Mouse (Mus musculus) kidney, embryonic 14.5 days (tissue): ENCODE results near the gene Krt15. TPM values are rescaled to one million over a fixed set of nuclear protein-coding genes. Genes with fewer than 3 reads are reported as not detected.

Experiments
- ATAC-seq: fragments of 200-750 bp; cut with Nextera tagmentation; 2 replicates; pipeline ENCODE4 v1.8.0; 2017; ENCODE audit warnings: moderate number of reproducible peaks, mild to moderate bottlenecking, moderate TSS enrichment, moderate library complexity; ENCODE audit not compliant: low FRiP score, low TSS enrichment
- H3K27ac ChIP-seq: fragments of 300-500 bp; sonication (generic); 2 replicates; pipeline ENCODE4 v1.5.1; 2014; ENCODE audit warnings: low read depth, mild to moderate bottlenecking, low read length, moderate library complexity, mixed read lengths
- H3K27me3 ChIP-seq: fragments of 300-500 bp; sonication (generic); 2 replicates; pipeline ENCODE4 v1.6.1; 2014; ENCODE audit warnings: mild to moderate bottlenecking, low read length; ENCODE audit not compliant: control insufficient read depth, insufficient read depth
- H3K36me3 ChIP-seq: fragments of 300-500 bp; sonication (generic); 2 replicates; pipeline ENCODE4 v1.6.1; 2014; ENCODE audit warnings: low read length, mixed read lengths; ENCODE audit not compliant: control insufficient read depth, insufficient read depth
- H3K4me1 ChIP-seq: fragments of 300-500 bp; sonication (generic); 2 replicates; pipeline ENCODE4 v1.6.1; 2014; ENCODE audit warnings: low read length, mixed read lengths; ENCODE audit not compliant: control insufficient read depth, insufficient read depth
- H3K4me2 ChIP-seq: fragments of 300-500 bp; sonication (generic); replicated peaks from 2 replicates; pipeline ENCODE4 v1.6.1; 2014; ENCODE audit warnings: low read depth, mild to moderate bottlenecking, low read length
- H3K4me3 ChIP-seq: fragments of 300-500 bp; sonication (generic); 2 replicates; pipeline ENCODE4 v1.5.1; 2014; ENCODE audit warnings: mild to moderate bottlenecking, low read length
- H3K9ac ChIP-seq: fragments of 300-500 bp; sonication (generic); 2 replicates; pipeline ENCODE4 v1.6.1; 2014; ENCODE audit warnings: low read depth, mild to moderate bottlenecking, low read length, moderate library complexity
- H3K9me3 ChIP-seq: fragments of 300-500 bp; sonication (generic); 2 replicates; pipeline ENCODE4 v1.6.1; 2016; ENCODE audit warnings: low read length; ENCODE audit not compliant: control insufficient read depth
- WGBS: fragments of 180-500 bp; shearing (Covaris S2); extraction: QIAGEN DNeasy Blood & Tissue Kit; methylation state at CpG from one replicate; pipeline ENCODE4 v1.1.7; 2014; 5-methylcytosine and 5-hydroxymethylcytosine counted together
- polyA plus RNA-seq: library from polyadenylated mRNA; unstranded; fragments of >200 nt; fragmentation: Nextera tagmentation; extraction: Ambion mirVana; gene quantifications from 2 replicates; pipeline ENCODE4 v1.2.1, GENCODE M21; 2014

Krt15 gene
- polyA plus RNA-seq, 1 experiment from 2014 or later: 1.2 TPM

GRCm38 (mm10) chr11:100138809-100139208, 3.1 kb upstream of the Krt15 start:
- no peak overlapping the region for H3K4me3 ChIP-seq
- peaks cover 12% of the 10 kb centered on the region; the same call in 1 of the 2 replicates for H3K4me1 ChIP-seq
- WGBS: 52% methylated on average over 7 of the region's 7 CpGs
- H3K9me3 ChIP-seq: no peaks in the 10 kb centered on the region
- H3K27ac ChIP-seq: no peak overlapping the region
- no peaks in the 10 kb centered on the region for H3K36me3 ChIP-seq
- H3K4me2 ChIP-seq: no peak overlapping the region
- H3K9ac ChIP-seq: no peak overlapping the region
- H3K27me3 ChIP-seq: no peaks in the 10 kb centered on the region
- no peak for ATAC-seq

GRCm38 (mm10) chr11:100137693-100138092, 2.0 kb upstream of the Krt15 start:
- Histone ChIP-seq H3K9me3 (no peaks in the 10 kb centered on the region), H3K4me2 (no peak overlapping the region), H3K9ac (no peak overlapping the region), H3K4me1 (peaks cover 12% of the 10 kb centered on the region; the same call in 1 of the 2 replicates), H3K36me3 (no peaks in the 10 kb centered on the region), H3K4me3 (no peak overlapping the region), H3K27me3 (no peaks in the 10 kb centered on the region), H3K27ac (no peak overlapping the region)
- 8% methylated on average over 5 of the region's 5 CpGs for WGBS
- ATAC-seq: peak; percentile 56

GRCm38 (mm10) chr11:100136559-100136958, 831 bp upstream of the Krt15 start:
- no peak overlapping the region for H3K27ac ChIP-seq

GRCm38 (mm10) chr11:100124901-100125300, 10.8 kb downstream of the Krt15 start:
- H3K27ac ChIP-seq: no peak overlapping the region
- no peaks in the 10 kb centered on the region for H3K27me3 ChIP-seq
- no peaks in the 10 kb centered on the region for H3K36me3 ChIP-seq
- ATAC-seq: no peak
- H3K4me1 ChIP-seq: no peaks in the 10 kb centered on the region
- no peak overlapping the region for H3K9ac ChIP-seq
- 78% methylated on average over 7 of the region's 7 CpGs for WGBS
- H3K9me3 ChIP-seq: no peaks in the 10 kb centered on the region
- H3K4me3 ChIP-seq: no peak overlapping the region
- H3K4me2 ChIP-seq: no peak overlapping the region

More at GRCm38 (mm10) chr11:100136559-100136958, 831 bp upstream of the Krt15 start:
- H3K9me3 ChIP-seq: no peaks in the 10 kb centered on the region
- H3K4me2 ChIP-seq: no peak overlapping the region
- H3K9ac ChIP-seq: no peak overlapping the region
- H3K4me1 ChIP-seq: peaks cover 12% of the 10 kb centered on the region; the same call in 1 of the 2 replicates
- ATAC-seq: no peak
- H3K4me3 ChIP-seq: no peak overlapping the region
- no peaks in the 10 kb centered on the region for H3K27me3 ChIP-seq
- H3K36me3 ChIP-seq: no peaks in the 10 kb centered on the region
- 10% methylated on average over 5 of the region's 5 CpGs for WGBS

GRCm38 (mm10) chr11:100121466-100121865, 14.3 kb downstream of the Krt15 start, which contains the start of gene Krt13:
TSS of gene Krt13 (minus strand) at chr11:100121566.
- no peaks in the 10 kb centered on the region for H3K9me3 ChIP-seq
- no peak within 1 kb of the TSS for H3K4me2 ChIP-seq
- H3K4me1 ChIP-seq: no peaks in the 10 kb centered on the region
- no peak within 1 kb of the TSS for H3K4me3 ChIP-seq
- no peaks in the 10 kb centered on the region for H3K36me3 ChIP-seq
- WGBS: 55% methylated on average over 3 of the region's 3 CpGs
- ATAC-seq: no peak
- no peak within 1 kb of the TSS for H3K27ac ChIP-seq
- H3K27me3 ChIP-seq: no peaks in the 10 kb centered on the region
- no peak within 1 kb of the TSS for H3K9ac ChIP-seq

GRCm38 (mm10) chr11:100120331-100120730, 15.4 kb downstream of the Krt15 start:
- no peaks in the 10 kb centered on the region for H3K4me1 ChIP-seq
- no peaks in the 10 kb centered on the region for H3K36me3 ChIP-seq
- ATAC-seq: no peak
- H3K9ac ChIP-seq: no peak overlapping the region
- WGBS: 65% methylated on average over 5 of the region's 5 CpGs
- H3K4me2 ChIP-seq: no peak overlapping the region
- H3K27ac ChIP-seq: no peak overlapping the region
- no peaks in the 10 kb centered on the region for H3K27me3 ChIP-seq
- H3K9me3 ChIP-seq: no peaks in the 10 kb centered on the region
- no peak overlapping the region for H3K4me3 ChIP-seq

- 0 out of 2 replicates have a peak, but pooled peaks have one; percentile 46 for ATAC-seq
- no peaks in the 10 kb centered on the region for H3K4me1 ChIP-seq
- H3K9ac ChIP-seq: no peak overlapping the region
- no peaks in the 10 kb centered on the region for H3K27me3 ChIP-seq
- H3K36me3 ChIP-seq: no peaks in the 10 kb centered on the region
- no peaks in the 10 kb centered on the region for H3K9me3 ChIP-seq
- H3K4me2 ChIP-seq: no peak overlapping the region
- H3K27ac ChIP-seq: no peak overlapping the region
- WGBS: 58% methylated on average over 2 of the region's 2 CpGs
- no peak overlapping the region for H3K4me3 ChIP-seq
Measured at GRCm38 (mm10) chr11:100113742-100114029, 22.0 kb downstream of the Krt15 start.

GRCm38 (mm10) chr11:100112935-100113741, 22.6 kb downstream of the Krt15 start:
- no peak overlapping the region for H3K4me2 ChIP-seq
- H3K4me1 ChIP-seq: no peaks in the 10 kb centered on the region
- no peaks in the 10 kb centered on the region for H3K9me3 ChIP-seq
- H3K27ac ChIP-seq: no peak overlapping the region
- ATAC-seq: no peak
- WGBS: 71% methylated on average over 11 of the region's 11 CpGs
- H3K4me3 ChIP-seq: no peak overlapping the region
- H3K27me3 ChIP-seq: no peaks in the 10 kb centered on the region
- H3K9ac ChIP-seq: no peak overlapping the region
- H3K36me3 ChIP-seq: no peaks in the 10 kb centered on the region

GRCm38 (mm10) chr11:100105576-100106122, 30.1 kb downstream of the Krt15 start, which contains the start of gene Krt36:
TSS of gene Krt36 (minus strand) at chr11:100105626.
- Histone ChIP-seq H3K9ac (no peak within 1 kb of the TSS), H3K4me1 (peaks cover 7% of the 10 kb centered on the region; the same call in 1 of the 2 replicates), H3K27me3 (no peaks in the 10 kb centered on the region), H3K4me2 (no peak within 1 kb of the TSS), H3K27ac (no peak within 1 kb of the TSS), H3K36me3 (no peaks in the 10 kb centered on the region), H3K9me3 (no peaks in the 10 kb centered on the region), H3K4me3 (no peak within 1 kb of the TSS)
- WGBS: 61% methylated on average over 6 of the region's 6 CpGs
- ATAC-seq: no peak
